Mouse (Mus musculus) embryonic facial prominence, embryonic 11.5 days (tissue): ENCODE results near the gene Metrn. TPM values are rescaled to one million over a fixed set of nuclear protein-coding genes. Genes with fewer than 3 reads are reported as not detected.

Experiments
- ATAC-seq: fragments of 200-750 bp; cut with Nextera tagmentation; replicated peaks from 2 replicates; pipeline ENCODE4 v1.8.0; 2017; ENCODE audit warnings: low read depth; ENCODE audit not compliant: insufficient number of reproducible peaks, low FRiP score, low TSS enrichment
- DNase-seq: peaks from one replicate; pipeline ENCODE4 v3.0.0-alpha.2; 2015; ENCODE audit warnings: low spot score
- H3K27ac ChIP-seq: fragments of 300-500 bp; sonication (generic); replicated peaks from 2 replicates; pipeline ENCODE4 v1.5.1; 2014; ENCODE audit warnings: mild to moderate bottlenecking, low read depth, low read length, control low read depth
- H3K27me3 ChIP-seq: fragments of 300-500 bp; sonication (generic); 2 replicates; pipeline ENCODE4 v1.6.1; 2014; ENCODE audit warnings: mild to moderate bottlenecking, low read length, moderate library complexity, mixed read lengths; ENCODE audit not compliant: control insufficient read depth, insufficient read depth
- H3K36me3 ChIP-seq: fragments of 300-500 bp; sonication (generic); replicated peaks from 2 replicates; pipeline ENCODE4 v1.6.1; 2014; ENCODE audit warnings: low read depth, mild to moderate bottlenecking, low read length, moderate library complexity, mixed read lengths; ENCODE audit not compliant: control insufficient read depth, insufficient read depth
- H3K4me1 ChIP-seq: fragments of 300-500 bp; sonication (generic); 2 replicates; pipeline ENCODE4 v1.6.1; 2014; ENCODE audit warnings: low read length, mixed read lengths; ENCODE audit not compliant: control insufficient read depth, insufficient read depth
- H3K4me2 ChIP-seq: fragments of 300-500 bp; sonication (generic); 2 replicates; pipeline ENCODE4 v1.6.1; 2014; ENCODE audit warnings: low read depth, mild to moderate bottlenecking, control low read depth, low read length, moderate library complexity
- H3K4me3 ChIP-seq: fragments of 300-500 bp; sonication (generic); 2 replicates; pipeline ENCODE4 v1.5.1; 2014; ENCODE audit warnings: low read depth, low read length, control low read depth
- H3K9ac ChIP-seq: fragments of 300-500 bp; sonication (generic); replicated peaks from 2 replicates; pipeline ENCODE4 v1.6.1; 2014; ENCODE audit warnings: mild to moderate bottlenecking, control low read depth, low read length
- H3K9me3 ChIP-seq: fragments of 300-500 bp; sonication (generic); replicated peaks from 2 replicates; pipeline ENCODE4 v1.6.1; 2016; ENCODE audit warnings: mild to moderate bottlenecking, low read length, inconsistent platforms, mixed read lengths; ENCODE audit not compliant: control insufficient read depth
- WGBS: fragments of 180-500 bp; shearing (Covaris S2); extraction: QIAGEN DNeasy Blood & Tissue Kit; methylation state at CpG from one replicate; pipeline ENCODE4 v1.1.7; 2014; 5-methylcytosine and 5-hydroxymethylcytosine counted together
- microRNA-seq: library from miRNA; unstranded; fragments of <30 nt; microRNA quantifications from one replicate; pipeline ENCODE4, GENCODE M21; 2016; ENCODE audit warnings: borderline number of aligned reads
- polyA plus RNA-seq: library from polyadenylated mRNA; unstranded; fragments of >200 nt; fragmentation: Nextera tagmentation; extraction: Ambion mirVana; gene quantifications from 2 replicates; pipeline ENCODE4 v1.2.1, GENCODE M21; 2014

Metrn gene
- polyA plus RNA-seq, 1 experiment from 2014 or later: 13.4 TPM

DNA sequence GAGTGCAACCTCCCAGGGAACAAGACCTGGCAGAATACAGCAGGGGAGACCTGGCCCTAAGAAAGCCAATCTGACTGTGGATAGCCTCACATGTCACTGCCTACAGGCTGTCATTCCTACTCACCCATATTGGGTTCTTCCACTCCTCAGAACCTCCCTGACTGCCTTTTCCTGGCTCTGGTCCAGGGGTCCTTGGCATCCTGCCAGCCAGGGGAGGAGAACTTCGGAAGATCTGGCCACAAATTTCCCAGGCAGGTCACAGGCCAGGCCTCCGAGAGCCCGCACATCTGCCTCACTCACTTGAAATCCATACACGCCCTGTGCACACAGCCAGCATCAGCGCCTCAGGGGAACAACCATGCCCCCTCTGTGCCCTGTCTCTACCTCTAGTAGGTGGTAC lies 45.5 kb downstream of the Metrn start:
- no peaks in the 10 kb centered on the region for H3K27me3 ChIP-seq
- H3K36me3 ChIP-seq: no peaks in the 10 kb centered on the region
- no peak overlapping the region for H3K9ac ChIP-seq
- no peaks in the 10 kb centered on the region for H3K9me3 ChIP-seq
- no peak for DNase-seq
- no peak for ATAC-seq
- H3K4me3 ChIP-seq: no peak overlapping the region
- WGBS: 71% methylated on average over 5 of the region's 5 CpGs
- H3K27ac ChIP-seq: no peak overlapping the region
- no peak overlapping the region for H3K4me2 ChIP-seq
- H3K4me1 ChIP-seq: no peaks in the 10 kb centered on the region

- DNase-seq (no peak), ATAC-seq (no peak)
- WGBS: 86% methylated on average over 6 of the region's 6 CpGs
- no peak overlapping the region for H3K4me3 ChIP-seq
- no peak overlapping the region for H3K27ac ChIP-seq
- H3K27me3 ChIP-seq: no peaks in the 10 kb centered on the region
- no peaks in the 10 kb centered on the region for H3K9me3 ChIP-seq
- H3K36me3 ChIP-seq: no peaks in the 10 kb centered on the region
- H3K4me1 ChIP-seq: no peaks in the 10 kb centered on the region
- H3K9ac ChIP-seq: no peak overlapping the region
- no peak overlapping the region for H3K4me2 ChIP-seq
These were observed 47.6 kb downstream of the Metrn start for GRCm38 (mm10) chr17:25749314-25749713.

DNA sequence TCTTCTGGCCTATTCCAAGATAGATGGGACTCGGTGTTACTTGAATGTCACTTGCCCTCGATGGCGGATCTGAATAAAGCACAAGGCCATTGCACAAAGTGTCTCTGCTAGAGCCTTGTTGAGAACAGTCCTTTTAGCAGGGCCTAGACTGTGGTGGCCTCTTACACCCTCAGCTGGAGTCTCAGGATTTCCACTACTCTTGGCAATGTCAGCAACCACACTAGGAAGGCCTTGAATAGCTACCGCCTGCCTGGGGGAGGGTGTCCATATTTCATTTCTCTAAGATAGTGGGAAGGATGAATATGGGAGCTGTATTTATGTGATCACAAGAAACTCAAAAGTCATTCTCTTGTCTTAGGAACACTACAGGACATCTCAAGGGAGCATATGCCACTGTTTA lies 48.7 kb downstream of the Metrn start:
- no peak overlapping the region for H3K27ac ChIP-seq
- no peaks in the 10 kb centered on the region for H3K36me3 ChIP-seq
- H3K9me3 ChIP-seq: no peaks in the 10 kb centered on the region
- no peaks in the 10 kb centered on the region for H3K27me3 ChIP-seq
- WGBS: 97% methylated on average over 4 of the region's 4 CpGs
- DNase-seq: no peak
- H3K4me3 ChIP-seq: no peak overlapping the region
- H3K4me2 ChIP-seq: no peak overlapping the region
- no peak overlapping the region for H3K9ac ChIP-seq
- no peak for ATAC-seq
- no peaks in the 10 kb centered on the region for H3K4me1 ChIP-seq

GRCm38 (mm10) chr17:25744311-25744710 lies 52.6 kb downstream of the Metrn start:
- WGBS: 78% methylated on average over 10 of the region's 10 CpGs
- ATAC-seq: no peak

GRCm38 (mm10) chr17:25743831-25744230 lies 53.1 kb downstream of the Metrn start:
- H3K27ac ChIP-seq: no peak overlapping the region
- DNase-seq (no peak), ATAC-seq (no peak)
- no peak overlapping the region for H3K4me2 ChIP-seq
- H3K9me3 ChIP-seq: no peaks in the 10 kb centered on the region
- H3K4me1 ChIP-seq: no peaks in the 10 kb centered on the region
- 92% methylated on average over 9 of the region's 9 CpGs for WGBS
- no peak overlapping the region for H3K4me3 ChIP-seq
- H3K9ac ChIP-seq: no peak overlapping the region
- H3K36me3 ChIP-seq: no peaks in the 10 kb centered on the region
- H3K27me3 ChIP-seq: no peaks in the 10 kb centered on the region

More at GRCm38 (mm10) chr17:25744311-25744710, 52.6 kb downstream of the Metrn start:
- Histone ChIP-seq H3K4me3 (no peak overlapping the region), H3K27ac (no peak overlapping the region), H3K27me3 (no peaks in the 10 kb centered on the region), H3K9ac (no peak overlapping the region), H3K9me3 (no peaks in the 10 kb centered on the region), H3K4me2 (no peak overlapping the region), H3K4me1 (no peaks in the 10 kb centered on the region), H3K36me3 (no peaks in the 10 kb centered on the region)
- no peak for DNase-seq

Small RNA genes within 50 kb of the gene (microRNA-seq; reads per million reads assigned to microRNA genes)
- gene Gm25083 (not detected), gene Mir3082 (not detected), gene Mir6966 (not detected)

Other genes starting within 250 kb of the Metrn start
- 6.2 and 9.5 TPM in 2 replicates for gene Sox8, start 226.4 kb downstream of the Metrn start, polyA plus RNA-seq
- 24.9 and 25.7 TPM in 2 replicates for gene Lmf1, start 218.1 kb downstream of the Metrn start, polyA plus RNA-seq
- 1.7 and 2.4 TPM in 2 replicates for gene Gng13, start 80.0 kb downstream of the Metrn start, polyA plus RNA-seq
- gene Chtf18, start 69.7 kb downstream of the Metrn start, polyA plus RNA-seq: 17.7 and 21.2 TPM in 2 replicates
- gene Rpusd1, start 69.5 kb downstream of the Metrn start, polyA plus RNA-seq: 18.7 and 19.4 TPM in 2 replicates
- gene Mslnl, start 61.1 kb downstream of the Metrn start, polyA plus RNA-seq: 0.10 TPM in 1 of 2 replicates, not detected in the other
- 0.63 TPM in 1 of 2 replicates, not detected in the other for gene Msln, start 42.8 kb downstream of the Metrn start, polyA plus RNA-seq
- gene Narfl, start 23.4 kb downstream of the Metrn start, polyA plus RNA-seq: 23.8 and 24.5 TPM in 2 replicates
- 58.7 and 61.1 TPM in 2 replicates for gene Haghl, start 11.5 kb downstream of the Metrn start, polyA plus RNA-seq
- gene Ccdc78, start 10.6 kb downstream of the Metrn start, polyA plus RNA-seq: not detected in 2 replicates
- 58.4 and 62.9 TPM in 2 replicates for gene Fam173a, start 4.2 kb downstream of the Metrn start, polyA plus RNA-seq
- not detected in 2 replicates for gene AC134908.4, start 1.5 kb downstream of the Metrn start, polyA plus RNA-seq
- 3.9 and 4.2 TPM in 2 replicates for gene Fbxl16, start 11.9 kb upstream of the Metrn start, polyA plus RNA-seq
- 24.5 and 26.9 TPM in 2 replicates for gene Wdr24, start 26.5 kb upstream of the Metrn start, polyA plus RNA-seq
- gene Jmjd8, start 31.7 kb upstream of the Metrn start, polyA plus RNA-seq: 42.0 and 47.7 TPM in 2 replicates
- 323 and 352 TPM in 2 replicates for gene Stub1, start 36.3 kb upstream of the Metrn start, polyA plus RNA-seq
- gene Rhbdl1, start 40.2 kb upstream of the Metrn start, polyA plus RNA-seq: 1.1 and 1.5 TPM in 2 replicates
- gene Gm20683, start 44.6 kb upstream of the Metrn start, polyA plus RNA-seq: 0.36 and 1.2 TPM in 2 replicates
- gene Rhot2, start 47.7 kb upstream of the Metrn start, polyA plus RNA-seq: 7.1 and 9.7 TPM in 2 replicates
- 14.7 and 15.1 TPM in 2 replicates for gene Wdr90, start 64.4 kb upstream of the Metrn start, polyA plus RNA-seq
- 7.3 and 9.5 TPM in 2 replicates for gene Mcrip2, start 71.6 kb upstream of the Metrn start, polyA plus RNA-seq
- 49.8 and 63.3 TPM in 2 replicates for gene Mettl26, start 77.9 kb upstream of the Metrn start, polyA plus RNA-seq
- 0.63 and 0.87 TPM in 2 replicates for gene Wfikkn1, start 83.7 kb upstream of the Metrn start, polyA plus RNA-seq
- gene Rab40c, start 122.6 kb upstream of the Metrn start, polyA plus RNA-seq: 17.6 and 18.7 TPM in 2 replicates
- gene Pigq, start 147.8 kb upstream of the Metrn start, polyA plus RNA-seq: 40.2 and 41.4 TPM in 2 replicates
- 0.15 TPM in 1 of 2 replicates, not detected in the other for gene Nhlrc4, start 147.8 kb upstream of the Metrn start, polyA plus RNA-seq
- gene A930017K11Rik, start 155.4 kb upstream of the Metrn start, polyA plus RNA-seq: 0.15 and 0.49 TPM in 2 replicates
- gene Capn15, start 188.7 kb upstream of the Metrn start, polyA plus RNA-seq: 17.4 and 20.2 TPM in 2 replicates